Mouse (Mus musculus) gastrocnemius, adult 2 months (tissue): ENCODE results near the gene Hnf1a. TPM values are rescaled to one million over a fixed set of nuclear protein-coding genes. Genes with fewer than 3 reads are reported as not detected.

Source experiments
- DNase-seq: peaks from one replicate; pipeline ENCODE4 v3.0.0; 2022
- H3K27ac ChIP-seq: fragments of 200-600 bp; 2 replicates; pipeline ENCODE4 v1.8.1; 2022; ENCODE audit warnings: mild to moderate bottlenecking
- H3K4me3 ChIP-seq: fragments of 200-600 bp; 2 replicates; pipeline ENCODE4 v1.8.1; 2022; ENCODE audit warnings: mild to moderate bottlenecking, moderate library complexity
- CTCF ChIP-seq: fragments of 200-600 bp; IDR thresholded peaks from 2 replicates; pipeline ENCODE4 v1.8.1; 2022; ENCODE audit warnings: antibody characterized with exemption, mild to moderate bottlenecking, moderate library complexity
- intact Hi-C: fragments of 180-260 bp; cut with DNase I; formaldehyde crosslinking; loops from one replicate; pipeline ENCODE4 v1.15.1; 2025
- total RNA-seq, 2 experiments: library from RNA; stranded (reverse); gene quantifications; 2 replicates each; pipeline ENCODE4 v1.2.3; 2021

The Hnf1a gene
- total RNA-seq, 2 experiments from 2014 or later = not detected

DNA sequence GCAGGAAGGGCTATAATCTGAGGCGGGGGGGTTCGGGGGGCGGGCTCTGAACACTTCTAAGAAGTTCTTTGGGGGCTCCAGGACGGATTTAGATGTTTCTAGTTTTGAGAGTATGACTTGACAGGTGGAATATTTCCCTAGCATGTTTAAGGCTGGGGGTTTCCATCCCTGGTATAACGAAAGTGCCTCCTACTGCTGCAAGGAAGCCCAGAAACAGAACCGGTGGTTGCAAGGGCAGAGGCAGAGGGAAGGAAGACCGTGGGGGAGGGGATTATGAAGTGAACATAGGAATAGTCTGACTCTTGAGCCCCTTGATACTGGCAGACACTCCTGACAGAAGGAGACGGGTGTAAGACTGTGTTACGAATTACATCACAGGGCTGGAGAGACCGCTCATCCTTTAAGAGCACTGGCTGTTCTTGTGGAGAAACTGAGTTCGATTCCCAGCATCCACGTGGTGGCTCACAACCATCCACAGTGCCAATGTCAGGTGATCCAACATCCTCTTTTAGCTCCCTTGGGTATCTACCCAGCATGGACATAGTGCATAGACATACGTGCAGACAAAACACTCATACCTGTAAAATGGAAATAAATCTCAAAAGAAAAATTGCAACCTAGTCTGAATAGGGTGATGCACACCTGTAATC, 32.5 kb upstream of the Hnf1a start:
- H3K4me3 ChIP-seq = peak overlapping the region; percentile 46
- peak overlapping the region; percentile 78 for H3K27ac ChIP-seq
- no peak for TF ChIP-seq CTCF
- DNase-seq = no peak
- intact Hi-C loops = no loop called here

DNA sequence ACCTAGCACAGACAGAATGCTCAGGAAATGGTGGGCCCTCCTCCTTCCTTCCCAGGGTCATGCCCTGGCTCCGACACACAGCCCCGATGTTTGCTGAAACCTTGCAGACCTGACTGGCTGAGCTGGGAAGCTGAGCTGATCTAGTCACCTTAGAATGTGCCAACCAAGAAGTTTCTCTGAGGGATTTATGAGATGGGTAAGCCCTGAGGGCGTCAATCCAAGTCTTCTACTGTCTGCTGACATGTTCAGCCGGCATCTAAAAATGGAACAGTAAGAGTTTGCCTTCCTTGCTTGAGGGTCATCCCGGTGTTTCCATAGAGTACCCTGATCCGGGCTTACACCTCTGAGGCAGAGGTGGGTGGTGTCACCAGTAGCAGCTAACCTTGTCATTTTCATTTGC, 31.9 kb upstream of the Hnf1a start:
- Histone ChIP-seq H3K27ac (peak overlapping the region; percentile 78), H3K4me3 (peak overlapping the region; percentile 46)
- DNase-seq = peak; percentile 63
- intact Hi-C loops = no loop called here
- no peak for TF ChIP-seq CTCF

DNA sequence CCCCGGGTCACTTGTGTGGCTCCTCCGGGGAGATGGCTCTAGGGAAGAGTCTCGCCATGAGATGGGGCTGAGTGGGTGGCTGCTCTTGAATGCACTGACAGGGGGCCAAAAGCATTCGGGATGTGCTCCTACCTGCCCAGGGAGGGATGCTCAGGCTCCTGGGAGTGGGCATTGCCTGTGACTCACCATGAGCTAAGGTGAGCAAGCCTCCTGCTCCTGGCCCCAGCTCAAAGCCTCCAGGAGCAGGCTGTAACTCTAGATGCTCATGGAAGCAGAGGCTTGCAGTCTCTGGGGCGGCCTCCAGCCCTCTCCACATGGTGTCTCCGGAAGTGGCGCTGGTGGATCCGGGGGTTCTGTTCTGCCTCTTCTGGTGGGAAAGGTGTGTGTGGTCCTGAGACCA, 30.6 kb upstream of the Hnf1a start:
- no peak for TF ChIP-seq CTCF
- peak overlapping the region; percentile 78 for H3K27ac ChIP-seq
- no peak overlapping the region for H3K4me3 ChIP-seq
- intact Hi-C loops = no loop called here
- DNase-seq = peak; percentile 65

DNA sequence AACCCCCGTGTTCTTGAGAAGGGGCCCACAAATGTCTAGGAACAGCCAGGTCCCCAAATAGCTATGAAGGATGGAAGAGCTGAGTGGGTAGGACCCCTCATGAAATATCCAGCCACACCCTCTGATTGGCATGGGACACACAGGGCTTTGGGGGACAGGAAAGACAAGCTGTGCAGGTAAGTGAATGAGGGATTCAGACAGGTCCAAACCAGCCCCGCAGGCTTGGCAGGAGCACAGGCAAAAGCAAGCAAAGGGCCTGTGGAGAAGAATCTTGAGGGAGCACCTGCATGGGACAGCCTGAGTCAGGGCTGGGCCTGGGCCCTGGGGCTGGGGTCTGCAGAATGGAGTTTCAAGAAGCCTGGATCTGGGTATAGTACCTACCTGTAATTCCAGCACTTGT, 29.6 kb upstream of the Hnf1a start:
- intact Hi-C loops = no loop called here
- DNase-seq = no peak
- Histone ChIP-seq H3K4me3 (no peak overlapping the region), H3K27ac (no peak overlapping the region)
- no peak for TF ChIP-seq CTCF

DNA sequence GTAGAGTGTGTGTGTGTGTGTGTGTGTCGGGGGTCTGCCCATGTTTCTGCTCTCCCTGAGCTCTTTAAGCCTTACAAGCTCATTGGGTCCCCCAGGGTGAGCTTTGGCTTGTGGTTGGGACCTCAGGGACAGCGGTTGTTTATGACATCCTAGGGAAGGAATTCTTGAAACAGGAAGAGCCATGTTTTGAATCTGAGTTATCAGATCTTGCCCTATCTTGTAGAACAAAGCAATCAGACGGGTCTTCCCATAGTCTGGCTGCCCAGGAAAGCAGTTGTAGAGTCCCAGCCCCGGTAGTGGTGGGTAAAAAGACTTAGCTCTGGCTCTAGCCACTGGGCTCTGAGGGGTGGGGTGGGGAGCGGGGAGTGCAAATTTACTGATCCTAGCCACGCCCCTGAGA, 26.4 kb upstream of the Hnf1a start:
- intact Hi-C loops = no loop called here
- TF ChIP-seq CTCF = no peak

DNA sequence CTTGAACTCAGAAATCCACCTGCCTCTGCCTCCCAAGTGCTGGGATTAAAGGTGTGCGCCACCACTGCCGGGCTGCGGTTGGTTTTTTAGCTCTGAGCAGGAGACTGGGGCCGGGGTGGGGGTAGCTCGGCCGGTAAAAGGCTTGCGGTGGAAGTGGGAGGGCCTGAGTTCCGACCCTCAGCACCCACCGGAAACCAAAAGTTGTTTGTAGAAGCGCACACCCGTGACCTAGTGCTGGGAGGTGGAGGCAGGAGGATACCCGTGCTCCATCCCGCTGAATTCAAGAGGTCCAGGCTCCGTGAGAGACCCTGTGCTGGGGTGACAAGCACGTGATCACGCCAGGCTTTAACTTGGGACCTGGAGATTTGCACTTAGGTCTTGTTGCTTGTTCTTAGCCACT, 25.6 kb upstream of the Hnf1a start:
- Histone ChIP-seq H3K4me3 (no peak overlapping the region), H3K27ac (no peak overlapping the region)
- intact Hi-C loops = no loop called here
- TF ChIP-seq CTCF = no peak
- no peak for DNase-seq

More for the DNA sequence above, 26.4 kb upstream of the Hnf1a start:
- no peak for DNase-seq
- H3K4me3 ChIP-seq = no peak overlapping the region
- H3K27ac ChIP-seq = no peak overlapping the region

DNA sequence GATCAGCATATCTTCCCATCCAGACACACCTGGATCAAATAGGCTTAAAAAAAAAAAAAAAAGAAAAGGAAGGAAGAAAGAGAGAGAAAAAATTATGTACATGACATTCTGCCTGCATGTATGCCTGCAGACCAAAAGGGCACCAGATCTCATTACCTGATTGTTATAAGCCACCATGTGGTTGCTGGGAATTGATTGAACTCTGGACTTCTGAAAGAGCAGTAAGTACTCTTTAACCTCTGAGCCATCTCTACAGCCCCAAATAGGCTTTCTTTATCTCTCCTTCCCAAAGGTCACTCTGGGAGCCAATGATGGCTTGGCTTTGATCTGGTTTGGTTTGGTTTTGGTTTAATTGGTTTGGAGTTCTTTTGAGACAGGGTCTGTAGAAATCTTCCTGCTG, 14.2 kb upstream of the Hnf1a start:
- no peak overlapping the region for H3K4me3 ChIP-seq
- H3K27ac ChIP-seq = no peak overlapping the region
- TF ChIP-seq CTCF = no peak
- intact Hi-C loops = no loop called here
- no peak for DNase-seq

DNA sequence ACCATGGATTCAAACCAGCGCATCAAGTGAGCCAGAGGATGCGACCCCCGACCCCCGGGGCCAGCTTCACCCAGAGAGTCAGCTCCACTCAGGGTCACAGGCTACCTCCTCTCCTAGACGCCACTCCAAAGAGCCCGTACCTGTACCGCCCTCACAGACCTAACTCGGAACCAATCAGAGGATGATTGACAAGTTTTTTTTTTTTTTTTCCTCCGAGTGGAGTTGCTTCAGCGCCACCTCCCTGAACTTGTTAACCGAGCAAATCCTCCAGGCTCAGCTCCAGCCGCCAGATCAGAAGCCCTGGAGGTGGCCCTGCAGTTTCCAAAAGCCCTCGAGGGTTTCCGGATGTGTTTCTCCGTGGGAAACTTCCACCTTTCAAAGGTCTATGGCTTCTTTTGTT, 11.1 kb upstream of the Hnf1a start:
- no peak overlapping the region for H3K4me3 ChIP-seq
- DNase-seq = no peak
- no peak overlapping the region for H3K27ac ChIP-seq
- TF ChIP-seq CTCF = no peak
- intact Hi-C loops = no loop called here

DNA sequence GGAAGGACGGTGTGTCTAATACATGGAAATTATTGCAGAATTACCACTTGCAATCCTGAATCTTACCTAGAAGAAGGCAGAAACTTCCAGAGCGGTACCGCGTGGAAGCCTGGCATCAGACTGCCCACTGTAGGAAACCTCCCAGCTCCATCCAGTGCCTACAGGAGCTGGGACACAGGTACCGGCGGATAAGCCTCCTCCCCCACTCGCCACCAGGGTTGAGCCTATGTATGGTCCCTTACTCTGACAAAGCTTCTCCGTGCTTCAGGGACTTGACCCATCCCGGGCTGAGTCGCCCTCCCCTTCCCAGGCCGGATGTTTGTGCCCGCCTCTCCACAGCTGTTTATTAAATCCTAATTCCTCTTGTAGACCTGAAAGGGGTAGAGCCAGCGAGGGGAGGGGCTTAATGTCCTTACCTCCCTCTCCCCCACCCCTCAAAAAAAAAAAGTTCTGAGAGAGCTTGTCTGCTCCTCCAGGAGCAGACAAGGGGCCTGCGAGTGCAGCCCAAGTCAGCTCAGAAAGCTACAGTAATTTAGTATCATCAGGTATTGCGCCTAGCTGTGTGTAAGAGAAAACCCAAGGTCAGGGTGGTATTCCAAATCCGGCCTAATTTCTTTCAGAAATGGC, 9.3 kb upstream of the Hnf1a start:
- intact Hi-C loops = no loop called here
- H3K4me3 ChIP-seq = peak overlapping the region; percentile 79
- no peak for TF ChIP-seq CTCF
- peak; percentile 28 for DNase-seq
- peak overlapping the region; percentile 77 for H3K27ac ChIP-seq

DNA sequence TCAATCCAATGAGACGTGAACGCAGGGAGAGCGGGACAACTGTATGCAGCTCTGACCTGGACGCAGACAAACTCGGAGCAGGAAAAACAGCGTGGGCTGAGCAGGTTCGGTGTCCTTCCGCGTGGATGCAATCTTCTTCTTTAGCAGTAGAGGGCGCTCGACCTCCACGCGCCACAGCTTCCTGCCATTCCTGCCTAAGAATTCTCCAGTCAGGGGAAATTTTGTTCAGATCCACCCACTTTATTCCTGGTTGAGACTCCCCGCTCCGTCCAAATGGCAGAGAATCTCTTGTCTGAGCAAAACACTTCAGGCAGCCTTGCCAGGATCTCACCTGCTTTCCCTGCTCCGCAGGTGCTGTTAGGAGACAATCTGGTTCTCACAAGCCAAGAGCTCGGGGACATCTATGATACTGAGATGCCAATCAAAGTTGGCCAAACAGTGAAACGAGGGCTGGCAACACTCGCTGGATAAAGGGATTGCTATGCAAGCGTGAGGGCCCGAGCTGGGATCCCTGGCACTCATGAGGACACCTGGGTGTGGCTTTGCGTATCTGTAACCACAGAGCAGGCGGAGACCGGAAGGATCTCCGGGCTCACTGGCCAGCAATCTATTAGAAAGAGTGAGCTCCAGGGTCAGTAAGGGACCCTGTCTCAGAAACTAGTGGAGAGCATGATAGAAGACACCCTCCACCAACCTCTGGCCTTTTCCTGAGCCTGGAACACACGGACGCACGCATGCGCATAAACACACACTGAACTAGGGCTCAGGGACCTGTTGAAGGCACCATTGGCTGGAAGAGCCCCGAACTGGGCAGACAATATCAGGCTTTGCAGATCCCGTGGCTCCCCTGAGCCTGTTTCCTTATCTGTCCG, 8.6 kb upstream of the Hnf1a start:
- no peak; the same call in none of the 2 replicates for TF ChIP-seq CTCF
- H3K27ac ChIP-seq = peak overlapping the region; percentile 77
- peak overlapping the region; percentile 79 for H3K4me3 ChIP-seq
- intact Hi-C loops = loop anchor here (1.0 to 5.0 kb wide), 3 partner anchors 97 to 258 kb away; partner anchors contain the start of gene Pop5
- DNase-seq = peak; percentile 69

DNA sequence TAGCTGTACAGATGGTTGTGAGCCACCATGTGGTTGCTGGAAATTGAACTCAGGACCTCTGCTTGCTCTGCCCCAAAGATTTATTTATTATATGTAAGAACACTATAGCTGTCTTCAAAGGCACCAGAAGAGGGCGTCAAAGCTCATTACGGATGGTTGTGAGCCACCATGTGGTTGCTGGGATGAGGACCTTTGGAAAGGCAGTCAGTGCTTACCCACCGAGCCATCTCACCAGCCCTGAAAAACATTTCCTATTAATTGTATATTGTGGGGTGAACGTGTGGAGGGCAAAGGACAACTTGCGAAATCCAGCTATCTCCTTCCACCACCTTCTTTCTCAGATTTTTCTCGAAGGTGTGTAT, 8.0 kb upstream of the Hnf1a start:
- TF ChIP-seq CTCF = no peak
- intact Hi-C loops = loop anchor here (1.0 to 5.0 kb wide), 3 partner anchors 97 to 258 kb away; partner anchors contain the start of gene Pop5
- H3K27ac ChIP-seq = no peak overlapping the region
- no peak for DNase-seq
- peak overlapping the region; percentile 79 for H3K4me3 ChIP-seq

DNA sequence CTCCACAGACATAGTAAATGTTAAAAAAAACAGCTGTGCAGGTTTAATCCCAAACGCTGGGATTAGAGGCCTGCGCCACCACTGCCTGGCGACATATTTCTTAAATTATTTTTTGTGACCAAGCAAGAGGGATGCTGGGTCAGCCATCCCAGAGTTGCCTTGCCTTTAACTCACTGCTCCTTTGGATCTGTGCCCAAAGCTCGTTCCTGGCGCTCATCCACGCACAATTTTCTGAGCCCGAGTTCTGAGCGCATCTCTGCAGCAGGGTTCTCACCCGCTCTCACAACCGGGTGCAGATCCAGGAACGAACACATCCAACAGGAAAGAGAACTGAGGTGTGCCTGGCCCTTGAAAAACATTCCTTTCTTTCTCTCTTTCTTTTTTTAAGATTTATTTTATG, 7.6 kb upstream of the Hnf1a start:
- H3K4me3 ChIP-seq = no peak overlapping the region
- intact Hi-C loops = loop anchor here (5.0 kb wide), 2 partner anchors 209 to 259 kb away; partner anchors contain the start of gene Pop5

DNA sequence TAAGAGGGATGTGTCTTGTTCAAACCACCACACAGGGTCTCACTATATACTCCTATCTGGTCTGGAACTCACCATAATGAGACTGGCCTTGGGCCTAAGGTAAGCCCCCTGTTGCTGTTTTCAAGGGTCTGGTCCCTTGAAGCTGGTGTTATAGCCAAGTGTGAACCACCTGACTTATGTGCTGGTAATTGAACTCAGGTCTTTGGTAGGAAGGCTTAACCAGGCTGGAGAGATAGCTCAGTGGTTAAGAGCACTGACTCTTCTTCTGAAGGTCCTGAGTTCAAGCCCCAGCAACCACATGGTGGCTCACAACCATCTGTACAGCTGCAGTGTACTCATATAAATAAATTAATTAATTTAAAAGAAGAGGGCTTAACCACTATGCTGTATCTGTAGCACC, 6.0 kb upstream of the Hnf1a start:
- Histone ChIP-seq H3K4me3 (no peak overlapping the region), H3K27ac (no peak overlapping the region)
- no peak for DNase-seq
- intact Hi-C loops = loop anchor here (5.0 kb wide), 2 partner anchors 210 to 260 kb away; partner anchors contain the start of gene Pop5
- TF ChIP-seq CTCF = no peak

More for the DNA sequence above, 7.6 kb upstream of the Hnf1a start:
- peak; percentile 35 for DNase-seq
- no peak overlapping the region for H3K27ac ChIP-seq
- TF ChIP-seq CTCF = no peak
